Mouse (Mus musculus): ENCODE measurements around the gene Etnk1.
A peak's percentile ranks its signal among the peaks of the same experiment; 100 is the strongest.
"Not testable (repeated sequence)": the region's sequence is repeated elsewhere in the genome, so short reads cannot be mapped to it uniquely, and the experiment has no call there.

The Etnk1 gene

DNA sequence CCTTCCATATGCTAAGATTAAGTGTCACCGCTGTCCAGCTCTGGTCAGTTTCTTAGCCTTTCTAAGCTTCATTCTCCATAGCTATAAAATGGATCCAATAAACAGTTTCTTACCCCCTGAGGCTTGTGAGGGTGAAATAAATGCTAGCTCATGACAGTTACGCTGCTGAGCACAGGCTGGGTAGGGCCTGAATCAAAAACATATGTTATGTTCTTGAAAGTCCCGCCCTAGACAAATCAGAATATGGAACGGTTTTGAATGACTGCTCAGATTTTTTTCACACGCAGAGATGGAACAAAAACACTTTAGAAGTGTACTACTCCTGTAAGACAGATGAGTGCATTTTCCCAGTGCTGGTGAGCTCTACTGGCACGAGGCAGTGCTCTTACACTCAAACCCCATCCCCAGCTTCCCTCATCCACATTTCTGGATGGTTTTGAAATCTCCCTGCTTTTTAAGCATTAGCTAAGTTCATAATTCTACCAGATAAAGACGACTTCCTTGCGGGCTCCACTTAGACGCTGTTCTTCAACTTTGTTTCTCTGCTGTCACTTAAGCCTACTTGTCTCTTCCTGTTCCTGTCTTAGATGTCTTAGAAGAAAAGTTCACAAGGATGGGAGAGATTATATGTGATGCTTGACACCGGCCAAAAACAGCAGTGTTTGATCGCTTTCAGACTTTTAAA lies 4.9 kb downstream of the Etnk1 start:
- DNase-seq, result no peak

DNA sequence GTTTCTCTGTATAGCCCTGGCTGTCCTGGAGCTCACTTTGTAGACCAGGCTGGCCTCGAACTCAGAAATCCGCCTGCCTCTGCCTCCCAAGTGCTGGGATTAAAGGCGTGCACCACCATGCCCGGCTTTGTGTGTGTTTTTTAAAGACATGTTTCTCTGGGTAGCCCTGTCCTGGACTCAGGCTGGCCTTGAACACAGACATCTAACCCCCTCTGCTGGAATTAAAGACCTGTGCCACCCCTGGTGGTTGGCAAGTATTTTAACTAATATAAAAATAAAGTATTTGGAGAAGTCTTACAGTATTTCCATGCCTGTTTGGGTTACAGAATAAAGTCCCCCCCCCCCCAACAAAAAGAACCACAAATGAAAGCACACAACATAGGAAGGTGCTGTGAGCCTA lies 5.7 kb downstream of the Etnk1 start:
- DNase-seq, result not testable (repeated sequence)

DNA sequence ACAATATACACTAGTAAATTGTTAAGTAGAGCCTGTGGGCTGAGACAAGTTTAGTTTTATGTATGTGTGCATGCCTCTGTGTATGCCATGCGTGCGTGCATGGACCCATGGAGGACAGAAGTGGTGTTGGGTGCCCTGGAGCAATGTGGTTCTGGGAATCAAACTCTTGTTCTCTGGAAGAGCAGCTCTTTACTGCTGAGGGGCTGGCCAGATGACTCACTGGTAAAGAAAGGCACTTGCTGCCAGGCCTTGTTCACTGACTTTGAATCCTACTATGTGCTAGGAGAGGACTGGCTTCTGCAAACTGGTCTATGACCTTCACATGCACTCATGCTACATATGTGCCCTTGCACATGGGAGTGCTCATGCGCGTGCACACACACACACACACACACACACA lies 7.2 kb downstream of the Etnk1 start:
- no peak for DNase-seq

DNA sequence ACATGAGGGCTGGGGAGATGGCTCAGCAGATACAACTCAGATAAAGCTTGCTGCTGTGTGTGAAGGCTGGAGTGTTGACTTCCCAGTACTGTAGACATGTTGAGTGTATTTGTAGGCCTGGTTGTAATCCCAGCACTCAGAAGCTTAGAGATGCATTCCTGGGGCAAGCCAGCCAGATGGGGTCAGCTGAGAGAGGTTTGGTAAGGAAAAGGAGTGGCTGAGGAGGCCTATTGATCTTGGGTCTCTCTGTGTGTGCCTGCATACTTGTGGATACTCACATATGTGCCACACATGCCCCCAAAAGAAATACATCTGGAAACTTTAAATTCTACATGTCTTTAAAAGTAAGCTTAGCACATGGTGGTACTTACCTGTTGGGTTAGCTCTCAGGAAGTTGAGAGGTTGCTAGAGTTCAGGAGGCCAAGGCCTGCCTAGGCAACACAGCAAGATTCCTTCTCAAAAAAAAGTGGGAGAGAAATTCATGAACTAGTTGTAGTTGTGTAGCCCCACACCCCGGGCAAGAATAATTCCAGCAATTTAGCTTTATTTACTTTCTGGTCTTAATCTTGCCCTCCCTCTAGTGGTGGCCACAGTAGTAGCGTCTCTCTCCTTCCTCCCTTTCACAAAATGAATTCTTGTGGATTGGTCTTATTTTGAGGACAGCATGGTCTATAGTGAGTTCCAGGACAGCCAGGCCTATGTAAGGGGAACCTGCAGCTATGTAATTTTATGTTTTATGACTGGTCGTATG lies 8.1 kb downstream of the Etnk1 start:
- DNase-seq, result peak; percentile 22

DNA sequence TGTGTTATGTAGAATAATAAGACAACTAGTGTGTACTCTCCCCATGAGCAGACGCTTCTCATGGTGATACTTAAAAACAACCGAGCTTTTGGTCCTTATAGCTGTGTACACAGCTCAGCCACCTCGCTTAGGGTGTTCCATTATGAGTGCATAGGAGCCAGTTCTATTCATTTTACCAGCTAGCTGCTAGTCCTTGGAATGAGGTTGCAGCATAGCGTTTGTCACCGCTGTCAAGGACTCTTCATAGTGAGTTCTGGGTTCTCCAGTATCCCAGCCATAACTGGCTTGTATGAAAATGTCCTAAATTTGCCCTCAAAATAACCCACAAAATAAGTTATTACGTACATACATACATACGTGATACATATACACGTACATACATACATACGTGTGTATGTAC lies 9.1 kb downstream of the Etnk1 start:
- DNase-seq, result no peak

DNA sequence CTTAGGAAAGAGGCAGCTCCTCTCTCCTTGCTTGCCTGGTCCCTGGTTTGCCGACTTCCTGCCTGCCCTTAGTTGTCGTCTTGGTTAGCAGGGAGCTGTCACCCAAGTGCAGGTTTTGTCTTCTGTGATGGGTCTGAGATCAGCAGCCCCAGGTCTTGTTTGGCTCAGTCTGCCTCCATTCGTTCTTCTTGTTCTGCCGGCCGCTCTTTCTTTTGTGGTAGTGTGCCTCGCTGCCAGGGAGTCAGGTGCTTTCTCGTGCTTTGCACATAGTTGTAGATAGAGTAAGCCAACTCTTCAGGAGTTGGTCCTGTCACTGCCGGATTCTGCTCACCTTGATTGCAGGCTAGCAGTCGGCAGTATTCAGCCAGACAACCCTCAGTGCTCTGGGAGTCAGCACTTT lies 9.6 kb downstream of the Etnk1 start:
- DNase-seq, result no peak

DNA sequence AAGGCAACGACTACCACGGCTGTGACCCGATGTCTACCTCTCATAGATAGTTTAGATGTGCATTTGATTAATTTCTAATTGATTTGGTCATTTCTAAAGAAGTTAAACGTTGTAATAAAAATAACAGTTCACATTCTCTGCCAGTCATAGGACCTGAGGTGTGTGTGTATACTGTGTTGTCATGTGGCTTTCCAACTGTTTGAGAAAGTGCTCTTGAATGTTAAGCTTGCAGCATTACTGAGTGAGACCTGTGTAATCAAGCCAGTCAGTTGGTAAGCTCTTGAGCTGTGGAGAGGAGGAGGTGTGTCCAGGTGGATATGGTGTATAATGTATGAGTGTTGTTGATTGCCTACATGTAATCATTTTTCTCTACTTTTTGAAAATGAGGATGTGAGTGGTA lies 12.2 kb downstream of the Etnk1 start:
- no peak for DNase-seq

DNA sequence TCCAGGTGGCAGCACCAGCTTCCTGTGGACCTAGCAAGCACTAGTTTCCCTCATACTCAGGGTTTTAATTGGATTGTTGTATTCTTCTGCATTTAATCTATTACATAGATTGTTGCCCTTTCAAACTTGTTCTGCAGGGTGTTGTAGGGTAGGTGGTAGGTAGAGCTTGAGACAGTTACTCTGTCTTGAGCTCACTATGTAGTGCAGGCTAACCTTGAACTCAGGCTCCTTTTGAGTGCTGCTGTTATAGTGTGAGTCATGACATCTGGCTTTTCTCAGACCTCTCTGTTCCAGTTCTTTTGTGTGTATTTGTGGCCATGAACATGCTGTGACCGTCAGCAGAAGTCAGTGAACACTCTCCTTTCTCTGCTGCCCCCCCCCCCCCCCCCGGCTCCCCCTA lies 12.7 kb downstream of the Etnk1 start:
- no peak for DNase-seq

DNA sequence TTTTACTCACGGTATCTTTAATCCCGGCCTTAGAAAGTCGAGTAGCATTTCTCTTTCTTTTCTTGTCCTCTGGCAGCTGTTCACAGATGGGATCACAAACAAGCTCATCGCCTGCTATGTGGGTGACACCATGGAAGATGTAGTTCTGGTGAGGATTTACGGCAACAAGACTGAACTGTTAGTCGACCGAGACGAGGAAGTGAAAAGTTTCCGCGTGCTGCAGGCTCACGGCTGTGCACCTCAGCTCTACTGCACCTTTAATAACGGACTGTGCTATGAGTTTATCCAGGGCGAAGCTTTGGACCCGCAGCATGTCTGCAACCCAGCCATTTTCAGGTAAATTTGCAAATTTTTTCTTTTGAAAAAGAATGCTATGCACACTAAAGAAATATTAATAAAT lies 13.5 kb downstream of the Etnk1 start:
- DNase-seq, result no peak

DNA sequence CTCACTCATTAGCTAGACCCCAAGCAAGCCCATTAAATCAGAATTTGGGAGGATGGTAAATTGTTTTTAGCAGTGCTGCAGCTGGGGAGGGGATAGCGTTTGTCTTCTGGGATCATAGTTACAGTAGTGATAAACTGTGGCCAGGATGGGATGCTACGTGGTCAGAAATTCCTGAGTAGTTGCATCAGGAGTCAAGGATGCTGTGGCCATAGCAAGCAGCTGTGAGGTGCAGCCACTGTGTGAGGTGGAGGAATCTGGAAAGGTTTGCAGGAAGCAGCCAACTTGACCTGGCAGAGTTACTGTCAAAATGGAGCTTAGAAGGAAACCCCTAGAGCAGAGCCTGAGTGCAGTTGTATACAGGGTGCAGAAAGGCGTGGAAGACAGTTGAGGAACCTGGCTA lies 17.1 kb downstream of the Etnk1 start:
- DNase-seq, result no peak

DNA sequence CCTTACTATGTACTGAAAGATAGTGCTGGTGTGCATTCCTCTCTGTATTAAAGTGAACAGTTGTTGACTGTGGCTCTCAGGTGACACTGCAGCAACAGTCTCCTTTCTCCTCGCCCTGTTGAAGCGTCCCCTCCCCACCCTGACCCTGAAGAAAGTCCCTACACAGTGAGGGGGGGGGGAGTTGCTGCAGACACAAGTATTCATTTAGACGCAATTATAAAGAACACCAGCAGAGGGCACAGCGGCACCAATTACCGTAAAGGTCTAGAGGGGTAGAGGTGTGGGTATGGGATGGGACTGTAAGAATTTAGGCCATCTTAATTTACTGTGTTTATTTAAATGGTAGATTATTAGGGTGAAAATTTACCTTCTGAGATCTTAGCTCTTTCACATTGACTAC lies 17.7 kb downstream of the Etnk1 start:
- no peak for DNase-seq

DNA sequence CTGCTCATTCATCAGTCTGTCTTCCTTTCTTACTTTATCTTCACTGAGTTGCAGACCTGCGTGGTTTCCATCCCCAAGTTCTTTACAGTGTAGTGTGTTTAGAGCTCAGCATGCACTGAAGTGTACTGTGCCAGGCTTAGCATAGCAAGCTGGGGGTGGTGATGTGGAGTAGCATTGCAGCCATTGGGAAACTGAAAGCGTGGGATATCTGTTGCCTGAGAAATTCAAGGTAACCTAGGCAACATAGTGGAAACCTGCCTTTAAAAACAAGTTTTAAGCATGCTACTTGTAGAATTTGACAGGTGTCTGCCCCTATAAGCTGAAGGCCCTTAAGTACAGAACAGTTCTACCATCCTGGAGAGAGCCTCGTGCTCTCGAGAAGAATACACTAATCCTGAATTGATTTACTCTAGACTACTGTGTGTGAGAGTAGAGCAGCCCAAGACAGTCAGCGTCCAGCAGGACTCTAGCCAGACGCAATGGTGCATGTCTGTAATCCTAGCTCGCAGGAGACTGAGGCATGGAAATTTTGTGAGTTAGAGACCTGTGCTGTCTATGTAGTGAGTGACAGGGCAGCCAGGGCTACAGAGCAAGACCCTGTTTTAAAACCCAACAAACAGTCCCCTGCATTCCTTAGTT lies 23.9 kb downstream of the Etnk1 start:
- DNase-seq, result no peak

DNA sequence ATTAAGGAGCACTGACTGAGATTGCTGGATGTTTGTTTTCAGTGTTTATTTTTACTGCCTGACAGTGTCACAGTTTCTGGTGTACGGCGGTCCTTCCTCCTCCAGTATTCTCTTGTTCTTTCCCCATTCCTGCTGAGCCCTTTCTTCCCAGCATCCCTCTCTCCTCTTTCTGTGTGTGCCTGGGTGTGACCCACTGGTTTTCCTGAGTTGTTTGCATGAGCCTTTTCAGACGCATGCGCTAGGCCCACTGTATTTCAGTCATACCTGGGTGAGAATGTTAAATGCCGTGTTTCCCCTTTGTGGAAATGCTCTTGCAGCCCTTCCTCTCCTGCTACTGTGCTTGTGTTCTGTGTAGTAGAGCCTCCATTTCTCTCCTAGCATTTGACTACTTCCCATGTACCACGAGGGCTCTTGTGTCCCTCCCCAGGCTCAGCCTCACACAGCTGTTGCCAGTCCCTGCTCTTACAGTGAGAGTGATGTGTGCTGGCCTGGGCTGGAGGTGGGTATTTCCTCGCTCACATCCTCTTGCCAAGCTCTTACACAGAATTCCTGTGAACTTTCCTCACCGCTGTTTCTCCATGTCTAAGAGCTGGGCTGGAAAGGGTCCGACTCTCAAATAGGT lies 24.6 kb downstream of the Etnk1 start:
- DNase-seq, result no peak

DNA sequence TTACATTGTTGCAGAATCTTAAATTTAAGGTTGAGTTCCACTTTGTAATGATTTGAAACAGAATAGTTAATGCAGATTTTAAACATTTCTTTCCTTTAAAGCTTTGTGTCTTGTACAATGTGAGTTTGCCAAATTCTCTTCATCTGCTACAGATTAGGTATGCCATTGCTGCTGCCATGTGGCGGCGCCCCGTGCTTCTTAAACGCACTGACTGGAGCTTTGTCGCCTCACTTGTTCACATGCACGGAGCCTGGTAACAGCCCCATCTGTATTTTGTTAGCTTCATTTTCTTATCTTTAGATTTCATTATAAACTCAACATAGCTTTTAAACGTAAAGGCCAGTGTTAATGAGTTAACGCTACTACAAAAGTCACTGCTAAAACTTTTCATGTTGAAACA lies 25.7 kb downstream of the Etnk1 start:
- DNase-seq, result no peak

DNA sequence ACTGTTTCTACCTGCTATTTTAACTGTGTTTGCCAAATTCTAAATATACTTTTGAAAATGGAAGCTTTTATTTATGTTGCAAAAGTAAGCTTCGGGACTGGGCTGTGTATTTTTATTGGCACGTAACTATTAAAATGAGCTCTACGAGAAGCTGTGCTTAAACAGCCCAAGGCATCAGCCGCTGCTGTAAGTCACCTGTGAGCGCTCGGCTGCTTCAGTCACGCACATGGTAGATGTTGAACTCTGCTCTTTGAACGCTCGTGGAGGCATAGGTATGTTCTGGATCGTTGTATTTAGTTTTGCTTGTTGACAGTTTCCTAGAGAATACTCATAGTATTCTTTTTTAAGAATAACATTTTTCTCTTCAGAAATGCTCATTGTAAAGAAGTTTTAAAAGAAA lies 26.1 kb downstream of the Etnk1 start:
- DNase-seq, result no peak

DNA sequence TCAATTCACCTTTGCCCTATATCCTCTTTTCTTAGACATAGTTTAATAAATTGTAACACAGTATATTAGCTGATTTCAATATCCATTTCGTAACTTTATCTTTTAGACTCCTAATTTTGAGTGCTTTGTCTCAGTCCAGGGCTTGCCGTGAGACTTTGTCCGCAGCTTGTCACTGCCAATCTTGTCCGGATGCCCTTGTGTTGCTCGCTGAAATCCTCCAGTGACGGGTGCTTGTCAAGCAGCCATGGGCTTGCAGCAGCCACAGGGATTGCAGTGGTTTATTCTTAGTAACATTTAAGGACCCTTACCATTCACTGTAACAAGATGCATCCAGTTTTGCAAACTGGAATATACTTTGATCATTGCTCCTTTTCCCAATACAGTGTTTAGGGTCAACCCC lies 26.6 kb downstream of the Etnk1 start:
- no peak for DNase-seq

DNA sequence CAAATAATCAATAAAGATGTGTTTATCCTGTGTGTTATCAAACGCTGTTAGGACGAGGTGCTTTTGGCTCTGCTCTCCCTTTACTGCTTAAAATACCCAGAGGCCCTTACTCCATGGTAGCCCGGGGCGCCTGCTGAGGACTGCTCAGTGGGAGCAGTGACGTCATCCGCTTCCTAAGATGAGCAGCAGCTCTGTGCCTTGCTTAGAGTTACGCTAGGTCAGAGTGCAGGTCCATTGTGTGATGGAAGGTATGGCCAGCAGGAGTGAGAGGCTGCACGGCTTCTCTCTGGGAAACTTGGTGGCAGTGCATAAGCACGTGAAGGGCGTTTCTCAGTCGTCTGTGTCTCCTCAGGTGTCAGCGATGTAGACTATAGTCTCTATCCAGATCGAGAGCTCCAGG lies 30.0 kb downstream of the Etnk1 start:
- no peak for DNase-seq

DNA sequence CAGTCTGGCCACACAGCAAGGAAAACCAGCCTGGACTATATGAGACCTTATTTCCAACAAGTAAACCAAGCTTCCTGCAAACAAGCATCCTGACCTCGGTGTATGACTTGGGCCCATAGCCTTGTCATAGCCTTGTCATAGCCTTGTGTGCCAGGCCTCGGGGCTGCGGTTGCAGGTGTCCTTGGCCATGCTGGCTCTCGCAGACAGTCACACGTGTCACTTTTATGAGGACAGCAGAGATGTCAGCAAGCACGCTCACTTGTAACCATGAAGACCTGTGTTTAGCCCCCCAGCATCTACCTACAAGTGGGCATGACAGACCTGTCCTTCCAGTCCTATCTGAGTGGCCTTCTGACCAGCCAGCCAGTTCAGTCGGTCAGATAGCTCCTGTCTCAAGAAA lies 31.4 kb downstream of the Etnk1 start:
- no peak for DNase-seq

DNA sequence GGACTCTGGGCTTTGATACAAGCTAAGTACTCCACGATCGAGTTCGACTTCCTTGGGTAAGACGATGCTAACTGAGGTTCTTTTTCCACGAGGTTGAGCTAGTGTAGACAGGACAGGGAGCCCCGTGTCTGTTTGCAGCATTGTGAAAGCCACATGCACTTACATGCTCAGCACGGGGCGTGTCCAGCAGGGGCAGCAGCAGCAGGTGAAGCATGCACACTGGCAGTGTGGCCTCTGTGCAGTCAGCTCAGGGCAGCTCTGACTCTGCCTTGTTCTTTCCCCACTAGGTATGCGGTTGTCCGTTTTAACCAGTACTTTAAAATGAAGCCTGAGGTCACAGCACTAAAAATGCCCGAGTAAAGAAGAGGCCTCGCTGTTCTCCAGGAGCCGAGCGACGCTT lies 36.1 kb downstream of the Etnk1 start:
- DNase-seq, result no peak

DNA sequence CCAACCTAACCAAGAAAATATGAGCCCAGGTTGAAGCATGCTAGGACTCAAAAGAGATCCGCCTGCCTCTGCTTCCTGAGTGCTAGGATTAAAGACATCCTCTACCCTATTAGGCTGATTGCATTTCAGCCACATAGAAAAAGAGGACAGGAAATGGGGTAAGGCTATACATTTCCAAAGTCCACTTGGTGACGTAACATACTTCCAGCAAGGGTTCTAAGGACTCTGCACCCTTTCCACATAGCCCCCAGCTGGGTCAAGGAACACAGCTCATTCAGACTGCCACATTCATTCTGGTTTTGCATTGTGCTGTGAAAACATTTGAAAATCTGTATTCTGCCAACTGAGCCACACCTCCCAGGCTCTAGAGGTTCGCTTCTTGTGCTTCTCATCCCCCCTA lies 41.9 kb downstream of the Etnk1 start:
- no peak for DNase-seq

DNA sequence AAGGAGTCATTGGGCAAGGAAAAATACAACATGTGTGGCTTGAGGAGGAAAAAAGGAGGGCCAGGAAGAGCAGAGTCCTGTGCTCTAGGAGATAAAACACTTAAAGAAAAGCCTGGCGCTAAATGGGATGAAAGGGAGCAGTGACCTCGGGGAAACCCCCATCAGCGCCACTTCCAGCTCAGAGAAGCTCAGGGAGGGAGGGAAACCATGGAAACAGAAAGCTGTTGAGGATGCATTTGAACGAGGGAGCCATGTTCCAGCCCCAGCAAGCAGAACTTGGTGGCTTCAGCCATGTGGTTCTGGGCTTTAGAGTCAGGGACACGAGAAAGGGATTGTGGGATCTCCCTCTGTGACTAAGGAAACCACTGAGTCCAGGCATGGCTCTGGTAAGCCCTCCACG lies 45.7 kb downstream of the Etnk1 start:
- no peak for DNase-seq

DNA sequence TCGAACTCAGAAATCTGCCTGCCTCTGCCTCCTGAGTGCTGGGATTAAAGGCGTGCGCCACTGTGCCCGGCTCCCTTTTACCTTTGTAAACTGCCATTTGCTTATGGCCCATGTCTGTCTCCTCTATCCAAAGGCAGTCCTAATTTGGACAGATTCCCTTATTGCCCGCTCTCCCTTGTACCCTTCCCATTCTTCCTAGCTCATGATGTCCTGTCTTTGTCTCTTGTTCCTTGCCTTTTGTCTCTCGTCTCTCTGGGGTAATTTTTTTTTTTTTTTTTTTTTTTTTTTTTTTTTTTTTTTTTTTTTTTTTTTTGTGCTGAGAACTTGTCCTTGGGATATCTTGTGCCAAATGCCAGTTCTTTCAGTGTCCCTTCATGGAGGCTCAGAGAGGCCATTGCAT lies 46.4 kb downstream of the Etnk1 start:
- DNase-seq, result no peak

DNA sequence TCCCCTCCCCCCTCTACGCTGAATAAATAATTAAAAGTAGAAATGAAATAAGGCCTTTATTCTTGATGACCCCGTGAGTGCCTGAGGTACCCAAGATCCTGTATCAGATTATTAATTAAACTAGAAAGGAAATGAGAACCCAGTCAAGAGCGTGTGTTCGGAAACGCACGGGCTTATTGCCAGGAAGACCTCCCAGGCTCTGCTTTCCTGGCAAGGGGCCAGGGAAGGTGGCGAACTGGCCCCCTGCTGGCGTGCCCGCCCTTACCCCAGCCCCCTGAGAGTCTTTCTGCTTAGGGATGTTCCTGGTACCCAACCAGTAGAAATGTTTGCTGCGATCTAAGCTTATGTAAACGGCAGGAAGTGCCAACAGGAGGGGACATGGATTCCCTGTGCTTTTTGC lies 49.2 kb downstream of the Etnk1 start:
- DNase-seq, result no peak

DNA sequence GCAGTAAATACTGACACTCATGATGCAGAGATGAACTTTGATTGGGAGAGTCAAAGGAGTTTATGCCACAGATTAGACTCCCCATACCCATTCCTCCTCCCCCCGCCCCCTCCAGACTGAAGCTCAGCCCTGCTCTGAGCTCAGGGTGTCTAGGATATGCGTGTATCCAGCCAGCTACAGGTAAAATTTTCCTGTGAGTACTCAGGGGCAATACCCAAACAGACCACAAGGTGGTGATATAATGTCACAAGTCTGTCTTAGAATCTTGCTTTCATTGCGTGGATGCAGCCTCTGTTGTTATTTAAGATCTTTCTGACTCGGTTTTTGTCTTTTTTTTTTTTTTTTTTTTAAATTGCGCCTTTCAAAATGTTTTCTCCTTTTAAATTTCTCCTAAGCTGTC lies 52.3 kb downstream of the Etnk1 start:
- peak; percentile 34 for DNase-seq
